Mouse (Mus musculus) brain, adult 2 months (tissue): ENCODE results near the gene Rab11fip2.

ENCODE experiments used
- DNase-seq: peaks from one replicate; pipeline ENCODE4 v3.0.0; 2011; ENCODE audit warnings: low read depth, low spot score

The Rab11fip2 gene

GRCm38 (mm10) chr19:59853061-59853460 lies 90.4 kb downstream of the Rab11fip2 start:
- DNase-seq = no peak
